In genomic region chr7:64014227-64014626, GRCm38 (mm10) we compare ENCODE assay signal across 25 mouse cellular contexts.
DNase-seq lines count a peak whose midpoint lies in the region; ATAC-seq and TF ChIP-seq lines count a peak whose summit lies in the region.
"Had no signal": no experiment of that assay in that cellular context is flagged by ENCODE, and none has a peak within 500 bp of the region (broad histone marks: within the 10 kb centered on the region; RNA-seq: fewer than 3 reads in every experiment).

No protein-coding gene starts in this region.

- H3K36me3 ChIP-seq in heart, embryonic 10.5 days: no peaks in the 10 kb centered on the region
- H3K36me3 ChIP-seq in erythroblast, embryonic 14.5 days (ENCODE audit: control insufficient read depth): peaks cover 3% of the 10 kb centered on the region
- H3K36me3 ChIP-seq in liver, embryonic 14.5 days (replicated peaks; ENCODE audit: control insufficient read depth, insufficient read depth, low read depth): no peaks in the 10 kb centered on the region
- H3K36me3 ChIP-seq in stomach, postnatal 0 days (ENCODE audit: control insufficient read depth, insufficient read depth, low read length): no peaks in the 10 kb centered on the region
- H3K36me3 ChIP-seq: embryonic facial prominence, embryonic 15.5 days; heart, embryonic 12.5 days; hindbrain, embryonic 13.5 days; kidney, embryonic 15.5 days; lung, embryonic 15.5 days; midbrain, embryonic 12.5 days had no signal

- 37% methylated on average over 7 of the region's 7 CpGs for WGBS in heart, embryonic 10.5 days
- 2% methylated on average over 7 of the region's 7 CpGs for WGBS in liver, embryonic 14.5 days (ENCODE audit: insufficient replicate concordance)
- 70% methylated on average over 7 of the region's 7 CpGs for WGBS in stomach, postnatal 0 days

- peaks cover 30% of the 10 kb centered on the region for H3K4me1 ChIP-seq in heart, embryonic 10.5 days
- peaks cover 69% of the 10 kb centered on the region for H3K4me1 ChIP-seq in erythroblast, embryonic 14.5 days (ENCODE audit: control insufficient read depth)
- peaks cover 40% of the 10 kb centered on the region in 2 experiments for H3K4me1 ChIP-seq in liver, embryonic 14.5 days (replicated peaks; ENCODE audit: control insufficient read depth in 2 of 2, insufficient read depth in 2 of 2, low read length in 1 of 2)
- no peaks in the 10 kb centered on the region for H3K4me1 ChIP-seq in stomach, postnatal 0 days (replicated peaks; ENCODE audit: control insufficient read depth, insufficient read depth)
- H3K4me1 ChIP-seq: hindbrain, embryonic 13.5 days; lung, embryonic 15.5 days; midbrain, embryonic 12.5 days had no signal

- H3K27me3 ChIP-seq in heart, embryonic 10.5 days (ENCODE audit: insufficient read depth, poor library complexity, severe bottlenecking): no peaks in the 10 kb centered on the region
- no peaks in the 10 kb centered on the region for H3K27me3 ChIP-seq in erythroblast, embryonic 14.5 days (ENCODE audit: control insufficient read depth)
- no peaks in the 10 kb centered on the region for H3K27me3 ChIP-seq in liver, embryonic 14.5 days (ENCODE audit: control insufficient read depth, insufficient read depth, low read length)
- no peaks in the 10 kb centered on the region for H3K27me3 ChIP-seq in stomach, postnatal 0 days (ENCODE audit: control insufficient read depth, insufficient read depth, low read length)
- H3K27me3 ChIP-seq: embryonic facial prominence, embryonic 15.5 days; heart, embryonic 12.5 days; hindbrain, embryonic 13.5 days; kidney, embryonic 15.5 days; lung, embryonic 15.5 days; midbrain, embryonic 12.5 days; Patski had no signal

- peak overlapping the region; percentile 59 for H3K27ac ChIP-seq in heart, embryonic 10.5 days
- H3K27ac ChIP-seq in liver, embryonic 14.5 days: peak overlapping the region; percentile 69
- no peak overlapping the region for H3K27ac ChIP-seq in stomach, postnatal 0 days (replicated peaks)
- H3K27ac ChIP-seq: embryonic facial prominence, embryonic 15.5 days; gastrocnemius, adult 2 months; hindbrain, embryonic 13.5 days; kidney, embryonic 15.5 days; lung, embryonic 15.5 days; midbrain, embryonic 12.5 days had no signal

- DNase-seq in heart, embryonic 10.5 days (ENCODE audit: low spot score): no peak
- DNase-seq in heart, postnatal 4 days: no peak
- DNase-seq in 416B (ENCODE audit: low read depth): peak; percentile 63
- peak in 1 of 3 experiments; percentile 62 for DNase-seq in liver, embryonic 14.5 days (ENCODE audit: low read depth in 3 of 3, low spot score in 3 of 3)
- no peak for DNase-seq in frontal cortex, postnatal 10 days (ENCODE audit: low spot score in 2 of 2)
- DNase-seq in stomach, postnatal 0 days (ENCODE audit: low spot score): no peak
- no peak for DNase-seq in ovary, postnatal 36 days (ENCODE audit: low spot score)
- DNase-seq: adrenal gland, adult 8-10 months; cerebellum, adult 11-12 months; cerebellum, postnatal 14 days; gastrocnemius, adult 2 months; heart, postnatal 14 days; kidney, adult 11 months; kidney, postnatal 36 days; lung, postnatal 4 days; right cerebral cortex, postnatal 14 days; thymus, postnatal 14 days had no signal

- H3K9me3 ChIP-seq in heart, embryonic 10.5 days: no peaks in the 10 kb centered on the region
- peaks cover 2% of the 10 kb centered on the region; the same call in 1 of the 2 replicates for H3K9me3 ChIP-seq in erythroblast, embryonic 14.5 days (ENCODE audit: control insufficient read depth, low read length)
- no peaks in the 10 kb centered on the region for H3K9me3 ChIP-seq in liver, embryonic 14.5 days (ENCODE audit: control insufficient read depth, low read length)
- no peaks in the 10 kb centered on the region for H3K9me3 ChIP-seq in stomach, postnatal 0 days (ENCODE audit: control insufficient read depth, low read length)
- H3K9me3 ChIP-seq: embryonic facial prominence, embryonic 15.5 days; heart, embryonic 12.5 days; hindbrain, embryonic 13.5 days; kidney, embryonic 15.5 days; lung, embryonic 15.5 days had no signal

- no peak overlapping the region for H3K4me3 ChIP-seq in heart, embryonic 10.5 days
- peak overlapping the region; percentile 47 for H3K4me3 ChIP-seq in erythroblast, embryonic 14.5 days (replicated peaks)
- H3K4me3 ChIP-seq in liver, embryonic 14.5 days (ENCODE audit: insufficient read depth in 1 of 2, low read depth in 2 of 2, low read length in 2 of 2): no peak overlapping the region
- H3K4me3 ChIP-seq in stomach, postnatal 0 days (ENCODE audit: low read depth, low read length): no peak overlapping the region
- H3K4me3 ChIP-seq: embryonic facial prominence, embryonic 15.5 days; gastrocnemius, adult 2 months; heart, embryonic 12.5 days; hindbrain, embryonic 13.5 days; kidney, embryonic 15.5 days; lung, embryonic 15.5 days; midbrain, embryonic 12.5 days had no signal

- TF ChIP-seq CTCF in liver, embryonic 14.5 days (IDR thresholded peaks at IDR 0.05; ENCODE audit: low read depth): no peak
- TF ChIP-seq CTCF in stomach, postnatal 0 days (IDR thresholded peaks at IDR 0.05; ENCODE audit: low read depth): no peak

- peak overlapping the region; percentile 41 for H3K9ac ChIP-seq in liver, embryonic 14.5 days (replicated peaks)
- H3K9ac ChIP-seq in stomach, postnatal 0 days (ENCODE audit: low read length): no peak overlapping the region
- H3K9ac ChIP-seq: embryonic facial prominence, embryonic 15.5 days; heart, embryonic 12.5 days; hindbrain, embryonic 13.5 days; kidney, embryonic 15.5 days; lung, embryonic 15.5 days; midbrain, embryonic 12.5 days had no signal

- TF ChIP-seq EP300 in liver, embryonic 14.5 days (IDR thresholded peaks at IDR 0.05; ENCODE audit: low read depth): peak; percentile 74
- no peak for TF ChIP-seq EP300 in stomach, postnatal 0 days (optimal IDR thresholded peaks at IDR 0.05)

- peak; percentile 84 for ATAC-seq in liver, embryonic 14.5 days (ENCODE audit: insufficient read depth)
- no peak for ATAC-seq in stomach, postnatal 0 days (ENCODE audit: low FRiP score, low TSS enrichment)
- ATAC-seq: Patski had no signal

- H3K4me2 ChIP-seq in liver, embryonic 14.5 days (ENCODE audit: low read depth): peak overlapping the region; percentile 47
- no peak overlapping the region for H3K4me2 ChIP-seq in stomach, postnatal 0 days (replicated peaks; ENCODE audit: low read depth)
- H3K4me2 ChIP-seq: embryonic facial prominence, embryonic 15.5 days; heart, embryonic 12.5 days; hindbrain, embryonic 13.5 days; kidney, embryonic 15.5 days; lung, embryonic 15.5 days; midbrain, embryonic 12.5 days had no signal
